Mouse (Mus musculus): ENCODE data around the gene Coil.

DNA sequence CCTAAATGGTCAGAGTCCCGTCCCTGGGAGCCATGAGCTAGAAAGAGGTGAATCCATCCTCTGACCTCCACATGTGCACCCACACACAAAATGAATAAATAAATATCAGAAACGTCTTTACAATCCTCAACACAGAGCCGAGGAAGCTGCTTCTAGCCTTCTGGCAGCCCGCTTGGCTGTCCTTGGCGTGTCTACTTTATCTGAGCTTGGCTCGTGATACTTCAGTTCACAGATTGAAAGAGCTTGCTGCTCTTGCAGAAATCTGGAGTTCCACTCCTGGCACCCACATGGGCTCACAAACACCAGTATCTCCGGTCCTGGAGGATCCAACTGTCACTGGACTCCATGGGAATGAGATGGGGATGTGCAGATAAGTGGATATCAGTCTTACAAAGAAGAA is 51.6 kb downstream of the Coil start:
- TF ChIP-seq CTCF (IDR thresholded peaks at IDR 0.05; ENCODE audit: borderline replicate concordance, control insufficient read depth, extremely low read depth, insufficient read depth, low read length, poor library complexity) (no peak), POLR2A (IDR thresholded peaks at IDR 0.05; ENCODE audit: control insufficient read depth, extremely low read depth, insufficient read depth, low read length, poor library complexity) (no peak)

All from thymus, adult 2 months (tissue).